Mouse (Mus musculus): ENCODE results near the gene Tmem86a.

Tmem86a gene

GRCm38 (mm10) chr7:47076193-47076592, 25.8 kb downstream of the Tmem86a start:
- no peak for DNase-seq (ENCODE audit: low read depth, low spot score)

DNA sequence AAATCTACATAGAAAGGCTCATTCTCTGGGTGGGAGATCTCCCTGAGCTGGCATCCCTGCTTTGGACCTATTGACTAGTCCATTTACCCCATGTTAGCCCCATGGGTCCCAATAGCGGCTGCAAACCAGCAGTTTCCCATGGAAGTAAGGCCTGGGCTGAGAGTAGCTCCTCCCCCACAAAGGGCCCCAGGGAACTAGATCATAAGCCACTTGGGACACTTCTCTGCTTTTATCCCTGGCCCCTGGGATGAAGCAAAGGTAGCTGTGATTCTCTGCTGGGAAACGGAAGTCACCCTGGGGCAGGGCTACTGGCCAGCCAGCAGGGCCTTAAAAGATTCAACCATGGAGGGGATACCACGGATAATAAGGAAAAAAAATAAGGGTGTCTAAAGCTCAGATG, 26.3 kb downstream of the Tmem86a start:
- no peak for DNase-seq (ENCODE audit: low read depth, low spot score)

GRCm38 (mm10) chr7:47077451-47077850, 27.1 kb downstream of the Tmem86a start:
- DNase-seq (ENCODE audit: low read depth, low spot score) = peak; percentile 63

DNA sequence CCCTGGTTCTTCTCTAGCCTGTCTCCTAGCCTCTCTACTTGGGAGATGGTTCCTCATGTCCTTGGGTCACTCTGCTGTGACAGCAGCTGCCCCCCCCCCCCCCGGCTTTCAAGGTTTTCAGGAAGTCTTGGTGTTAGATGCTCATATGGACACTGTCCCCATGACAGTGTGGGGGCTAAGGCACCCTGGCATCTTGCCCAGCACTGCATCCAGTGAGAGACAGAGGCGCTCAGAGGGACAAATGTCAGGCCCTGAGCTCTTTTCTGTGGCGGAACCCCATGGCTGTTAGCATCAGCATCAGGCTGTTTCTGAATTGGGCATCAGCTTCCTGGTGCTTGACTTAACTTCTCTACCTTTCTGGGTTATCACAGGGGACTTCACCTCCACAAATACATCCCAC, 30.5 kb downstream of the Tmem86a start:
- no peak for DNase-seq (ENCODE audit: low read depth, low spot score)

DNA sequence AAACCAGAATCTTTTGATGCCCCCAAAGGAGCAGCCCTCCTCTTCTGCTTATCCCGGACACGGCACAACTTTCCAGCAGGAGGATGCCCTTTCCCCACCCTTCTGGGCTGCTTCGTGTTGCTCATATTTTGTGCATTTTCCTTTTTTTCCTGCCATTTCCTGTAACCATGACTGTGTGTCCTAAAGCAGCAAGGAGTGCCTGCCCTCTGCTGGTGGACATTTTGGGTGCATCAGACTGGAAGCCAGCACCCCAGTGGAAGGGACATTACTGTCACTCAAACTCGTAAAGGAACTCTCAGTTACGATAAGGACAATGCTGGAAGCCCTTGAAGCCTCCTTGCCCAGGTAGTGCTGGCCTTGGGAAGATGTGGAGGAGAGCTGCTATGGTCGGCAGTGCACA, 30.9 kb downstream of the Tmem86a start:
- peak; percentile 44 for DNase-seq (ENCODE audit: low read depth, low spot score)

DNA sequence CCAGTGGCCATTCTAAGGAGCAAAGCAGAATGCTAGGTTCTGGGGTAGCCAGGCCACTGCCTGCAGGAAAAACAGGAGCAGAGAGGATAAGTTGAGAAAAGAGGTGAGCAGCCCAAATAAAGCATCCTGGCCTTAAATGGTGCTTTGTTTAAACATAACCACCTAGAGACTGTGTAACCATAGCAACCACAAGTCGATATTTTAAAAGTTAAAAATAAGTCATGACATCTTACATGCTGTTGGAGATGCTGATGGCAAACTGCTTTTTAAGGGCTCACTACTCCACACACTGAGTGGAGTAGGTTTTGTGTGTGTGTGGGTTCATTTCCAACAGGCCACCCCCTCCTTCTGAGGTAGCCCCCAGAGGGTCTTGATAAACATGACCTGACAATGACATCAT, 34.7 kb downstream of the Tmem86a start:
- no peak for DNase-seq (ENCODE audit: low read depth, low spot score)

GRCm38 (mm10) chr7:47093935-47094334, 43.5 kb downstream of the Tmem86a start:
- no peak for DNase-seq (ENCODE audit: low read depth, low spot score)

DNA sequence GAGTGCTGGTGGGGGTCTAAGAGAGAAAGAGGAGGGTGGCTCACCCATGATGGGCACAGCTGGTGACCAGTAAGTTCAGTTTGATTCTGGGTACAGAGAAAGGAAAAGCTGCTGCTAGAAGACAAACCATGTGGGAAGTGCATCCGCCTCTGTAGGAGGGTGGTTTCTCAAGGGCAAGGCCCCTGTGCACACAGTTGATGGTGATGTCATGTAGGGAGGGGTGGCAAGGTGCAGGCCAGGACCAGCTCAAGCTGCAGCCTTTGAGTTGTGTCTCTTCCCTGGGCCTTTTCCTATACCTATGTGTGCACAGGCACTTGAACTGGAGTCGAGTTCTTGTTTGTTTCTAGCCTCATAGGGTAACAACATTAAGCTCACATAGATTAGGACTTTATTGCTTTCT, 44.6 kb downstream of the Tmem86a start:
- DNase-seq (ENCODE audit: low read depth, low spot score) = no peak

- peak; percentile 9 for DNase-seq (ENCODE audit: low read depth, low spot score)
These were observed 47.6 kb downstream of the Tmem86a start for GRCm38 (mm10) chr7:47098044-47098443.

DNA sequence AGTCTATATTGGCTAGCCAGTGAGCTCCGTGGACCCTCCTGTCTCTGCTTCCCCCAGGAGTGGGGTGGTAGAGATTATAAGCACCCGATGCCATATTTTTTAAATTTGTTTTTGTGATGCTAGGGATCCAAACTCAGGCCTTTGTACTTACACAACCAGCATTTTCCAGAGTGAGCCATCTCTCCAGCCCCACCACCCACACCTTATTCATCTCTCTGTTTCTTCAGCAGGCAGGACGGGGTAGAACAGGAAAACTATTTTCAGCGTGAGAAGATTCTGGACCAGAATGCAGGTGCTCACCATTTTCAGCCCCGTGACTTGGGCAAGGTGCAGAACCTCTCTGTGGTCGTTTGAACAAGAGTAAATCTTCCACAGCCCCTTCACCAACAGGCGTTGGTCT, 48.9 kb downstream of the Tmem86a start:
- DNase-seq (ENCODE audit: low read depth, low spot score) = no peak

DNA sequence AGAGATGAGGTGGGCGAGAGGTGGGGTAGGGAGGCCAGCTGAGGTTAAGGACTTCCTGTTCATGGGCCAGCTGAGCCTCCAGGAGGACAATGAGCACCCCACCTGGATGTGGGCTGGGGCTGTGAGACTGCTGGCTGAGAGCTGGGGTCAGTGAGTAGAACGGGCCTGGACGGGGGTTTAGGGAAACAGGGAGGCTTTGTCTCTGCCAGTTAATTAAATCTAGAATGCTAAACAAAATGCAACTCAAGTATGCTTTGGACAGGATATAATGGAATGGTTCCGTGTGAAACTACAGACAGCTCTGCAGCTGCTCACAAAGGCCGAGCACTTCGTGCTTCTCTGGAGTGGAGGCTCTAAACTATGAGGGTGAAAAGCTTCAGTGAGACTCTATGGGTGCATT, 50.2 kb downstream of the Tmem86a start:
- no peak for DNase-seq (ENCODE audit: low read depth, low spot score)

GRCm38 (mm10) chr7:47102970-47103369, 52.6 kb downstream of the Tmem86a start:
- no peak for DNase-seq (ENCODE audit: low read depth, low spot score)

DNA sequence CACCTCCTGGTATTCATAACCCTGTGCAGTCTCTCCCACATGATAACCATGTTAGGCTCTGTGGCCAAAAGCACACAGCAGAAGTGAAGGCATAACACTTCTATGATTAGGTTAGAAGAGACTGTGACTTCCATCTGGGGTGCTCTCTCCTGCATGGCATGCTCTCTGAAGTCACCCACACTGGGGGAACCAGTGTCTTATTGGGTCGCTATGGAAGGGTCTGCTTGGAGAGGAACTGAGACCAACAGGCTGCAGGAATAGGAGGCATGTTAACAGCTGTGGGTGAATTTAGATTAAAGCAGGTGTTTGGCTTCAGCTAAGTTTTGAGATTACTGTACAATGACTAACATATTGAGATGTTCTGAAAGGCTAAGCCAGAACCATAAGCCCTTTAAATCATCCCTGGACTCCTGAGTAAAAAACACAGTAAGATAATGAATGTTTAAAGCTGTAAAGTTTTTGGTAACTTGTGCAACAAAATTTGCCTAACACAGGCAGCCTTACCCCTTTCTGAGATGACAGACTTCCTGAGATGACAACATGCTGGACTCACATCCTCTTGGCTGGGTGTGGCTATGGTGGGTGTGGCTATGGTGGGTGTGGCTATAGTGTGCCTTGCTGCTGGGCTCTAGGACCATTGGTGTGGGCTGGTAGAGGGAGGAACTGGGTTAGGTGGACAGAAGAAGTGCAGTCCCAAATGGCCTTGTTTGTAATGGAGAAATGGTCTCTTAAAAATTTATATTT, 53.4 kb downstream of the Tmem86a start:
- DNase-seq (ENCODE audit: low read depth, low spot score) = no peak
